Mouse (Mus musculus) kidney, adult 2 months (tissue): ENCODE results near the gene Lrrn2.

Experiments used
- CTCF ChIP-seq: fragments of 200-500 bp; conservative IDR thresholded peaks from 2 replicates; pipeline ENCODE4 v1.5.1; 2011; ENCODE audit warnings: low read depth, mild to moderate bottlenecking, control low read depth, low read length, moderate library complexity, mixed read lengths; ENCODE audit not compliant: insufficient read depth, insufficient read length
- POLR2A ChIP-seq: fragments of 200-500 bp; IDR thresholded peaks from one replicate; pipeline ENCODE4 v1.6.1; 2011; ENCODE audit warnings: low read depth, low read length, control low read depth

GRCm38 (mm10) chr1:132945826-132946225, 65.8 kb downstream of the Lrrn2 start:
- no peak for TF ChIP-seq CTCF
- TF ChIP-seq POLR2A, result no peak
